Mouse (Mus musculus) ES-Bruce4 (cell line): ENCODE data around the gene Gm20683. TPM values are rescaled to one million over a fixed set of nuclear protein-coding genes. Genes with fewer than 3 reads are reported as not detected.

Experiments
- H3K27ac ChIP-seq: 2 replicates; pipeline ENCODE4 v1.5.1; 2012; ENCODE audit warnings: low read length, inconsistent platforms; ENCODE audit not compliant: insufficient read depth
- H3K27me3 ChIP-seq: 2 replicates; pipeline ENCODE4 v1.6.1; 2012; ENCODE audit warnings: mild to moderate bottlenecking, low read length, inconsistent platforms; ENCODE audit not compliant: control insufficient read depth, poor library complexity, insufficient read depth, severe bottlenecking
- H3K36me3 ChIP-seq: 2 replicates; pipeline ENCODE4 v1.6.1; 2012; ENCODE audit warnings: inconsistent platforms, mild to moderate bottlenecking, low read length, moderate library complexity; ENCODE audit not compliant: control insufficient read depth, poor library complexity, insufficient read depth, severe bottlenecking
- H3K4me1 ChIP-seq: one replicate; pipeline ENCODE4 v1.8.1; 2011; ENCODE audit warnings: low read length; ENCODE audit not compliant: control insufficient read depth, insufficient read depth
- H3K4me3 ChIP-seq: 2 replicates; pipeline ENCODE4 v1.5.1; 2011; ENCODE audit warnings: low read depth, mild to moderate bottlenecking, low read length
- H3K9ac ChIP-seq: 2 replicates; pipeline ENCODE4 v1.6.1; 2012; ENCODE audit warnings: low read depth, mild to moderate bottlenecking, inconsistent platforms; ENCODE audit not compliant: poor library complexity, severe bottlenecking
- H3K9me3 ChIP-seq: replicated peaks from 2 replicates; pipeline ENCODE4 v1.6.1; 2012; ENCODE audit warnings: mild to moderate bottlenecking, low read length, inconsistent platforms; ENCODE audit not compliant: control insufficient read depth, poor library complexity, insufficient read depth, severe bottlenecking
- CTCF ChIP-seq: IDR thresholded peaks from one replicate; pipeline ENCODE4 v1.8.1; 2011; ENCODE audit warnings: low read depth, low read length
- EP300 ChIP-seq: IDR thresholded peaks from 2 replicates; pipeline ENCODE4 v1.6.1; 2011; ENCODE audit warnings: low read depth, low read length; ENCODE audit not compliant: insufficient read depth
- POLR2A ChIP-seq: IDR thresholded peaks from one replicate; pipeline ENCODE4 v1.8.1; 2011; ENCODE audit warnings: low read length; ENCODE audit not compliant: insufficient read depth
- polyA plus RNA-seq: library from polyadenylated mRNA; stranded (reverse); fragments of >200 nt; gene quantifications from 2 replicates; pipeline ENCODE4 v1.2.4, GENCODE M21; 2011; ENCODE audit warnings: low read depth; ENCODE audit not compliant: missing spikeins, insufficient read depth, insufficient read length

Gene Gm20683
- polyA plus RNA-seq, 1 experiment, result 1.4 TPM

DNA sequence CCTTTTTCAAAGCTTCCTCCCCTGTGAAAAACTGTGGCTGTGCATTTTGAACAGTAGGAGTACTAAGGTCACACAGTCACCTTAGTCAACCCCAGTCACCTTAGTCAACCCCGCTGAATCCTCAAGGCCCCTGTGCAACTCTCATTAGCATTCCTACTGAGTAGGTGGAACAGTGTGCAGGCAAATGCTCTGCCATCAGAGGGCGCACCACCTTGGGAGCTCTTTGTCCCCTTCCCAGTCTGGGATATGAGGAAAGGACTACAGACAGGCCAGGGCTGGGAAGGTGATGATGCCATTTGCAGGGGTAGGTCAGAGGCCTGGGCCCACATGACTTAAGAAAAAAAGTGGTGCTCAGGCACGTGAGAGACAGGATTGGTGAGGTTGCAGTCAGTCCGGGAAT, 37.7 kb upstream of the Gm20683 start:
- no peak overlapping the region for H3K4me3 ChIP-seq
- TF ChIP-seq POLR2A (no peak), EP300 (no peak), CTCF (peak; percentile 92)
- H3K9me3 ChIP-seq, result no peaks in the 10 kb centered on the region
- H3K27ac ChIP-seq, result no peak overlapping the region
- H3K9ac ChIP-seq, result no peak overlapping the region
- H3K27me3 ChIP-seq, result no peaks in the 10 kb centered on the region
- H3K36me3 ChIP-seq, result 0 out of 2 replicates have a peak, but pooled peaks cover under 1% of the 10 kb centered on the region
- peaks cover 11% of the 10 kb centered on the region for H3K4me1 ChIP-seq

DNA sequence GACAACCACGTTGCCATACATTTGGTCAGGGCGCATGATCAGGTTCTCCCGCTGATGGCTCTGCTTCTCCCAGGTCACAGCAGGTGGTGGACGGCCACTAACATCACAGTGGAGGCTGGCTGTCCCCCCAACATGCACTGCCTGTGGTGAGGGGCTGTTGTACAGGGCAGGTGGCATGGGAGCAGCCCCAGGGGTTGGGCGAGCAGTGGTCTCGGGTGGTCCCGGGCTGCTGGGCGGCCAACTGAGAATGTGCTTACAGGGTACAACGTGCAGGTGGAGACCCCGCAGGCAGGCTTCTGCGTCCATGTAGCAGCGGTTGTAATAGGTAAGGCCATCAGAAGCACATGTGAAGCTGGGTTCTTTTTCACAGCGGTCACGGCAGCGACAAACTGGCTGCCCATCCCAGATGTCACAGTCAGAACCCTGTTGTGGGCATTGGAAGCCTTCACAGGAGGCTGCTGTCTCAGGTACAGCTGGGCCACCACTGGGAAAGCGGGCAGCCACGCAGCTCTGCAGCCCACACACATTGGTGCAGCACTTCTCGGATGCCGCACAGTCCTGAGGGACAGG, 37.1 kb upstream of the Gm20683 start:
- H3K36me3 ChIP-seq, result no peaks in the 10 kb centered on the region
- no peak for TF ChIP-seq POLR2A
- TF ChIP-seq EP300, result no peak
- TF ChIP-seq CTCF, result no peak
- no peak overlapping the region for H3K9ac ChIP-seq
- no peaks in the 10 kb centered on the region for H3K27me3 ChIP-seq
- peaks cover 11% of the 10 kb centered on the region for H3K4me1 ChIP-seq
- no peak overlapping the region for H3K27ac ChIP-seq
- H3K9me3 ChIP-seq, result no peaks in the 10 kb centered on the region
- H3K4me3 ChIP-seq, result no peak overlapping the region

DNA sequence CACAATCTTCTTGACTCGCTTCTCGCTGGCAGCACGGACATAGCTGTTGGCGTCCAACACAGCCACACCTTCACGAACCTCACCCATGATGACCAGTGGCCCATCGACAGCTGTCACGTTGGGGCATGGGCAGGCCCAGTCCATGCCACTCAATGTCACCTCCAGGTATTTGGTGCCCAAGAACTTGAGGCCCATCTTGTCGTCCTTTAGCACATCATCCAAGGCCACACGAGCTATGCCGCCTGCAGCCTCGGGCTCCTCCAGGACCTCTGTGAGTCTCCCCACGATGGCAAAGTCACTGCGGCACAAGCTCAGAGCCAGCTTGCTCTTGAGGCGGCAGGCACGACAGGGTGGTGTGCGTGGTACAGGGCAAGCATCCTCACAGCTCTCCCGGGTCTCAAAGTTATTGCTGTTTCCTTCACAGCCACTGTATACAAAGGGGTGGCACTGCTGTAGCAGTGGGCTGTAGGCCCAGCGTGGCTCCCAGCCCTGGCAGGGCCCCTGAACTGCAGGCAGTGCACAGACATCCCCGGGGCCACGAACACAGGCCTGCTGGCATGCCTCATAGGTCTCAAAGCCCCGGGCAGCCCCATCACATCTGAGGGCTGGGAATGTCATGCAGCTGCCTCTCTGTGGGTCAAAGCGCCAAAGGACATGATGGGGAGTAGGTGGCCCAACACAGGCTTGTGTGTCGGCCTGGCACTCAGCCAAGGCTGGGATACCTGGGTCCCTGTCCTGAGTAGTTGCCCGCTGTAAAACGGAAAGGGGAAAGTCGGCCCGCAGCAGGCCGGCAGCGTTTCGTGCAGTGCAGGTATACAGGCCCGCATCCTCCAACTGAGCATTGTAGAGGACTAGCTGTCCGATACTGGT, 36.4 kb upstream of the Gm20683 start:
- H3K4me1 ChIP-seq, result peaks cover 11% of the 10 kb centered on the region
- TF ChIP-seq CTCF (no peak), EP300 (no peak), POLR2A (no peak)
- H3K9me3 ChIP-seq, result no peaks in the 10 kb centered on the region
- H3K36me3 ChIP-seq, result no peaks in the 10 kb centered on the region
- no peaks in the 10 kb centered on the region for H3K27me3 ChIP-seq
- no peak overlapping the region for H3K27ac ChIP-seq
- H3K9ac ChIP-seq, result no peak overlapping the region
- no peak overlapping the region for H3K4me3 ChIP-seq

DNA sequence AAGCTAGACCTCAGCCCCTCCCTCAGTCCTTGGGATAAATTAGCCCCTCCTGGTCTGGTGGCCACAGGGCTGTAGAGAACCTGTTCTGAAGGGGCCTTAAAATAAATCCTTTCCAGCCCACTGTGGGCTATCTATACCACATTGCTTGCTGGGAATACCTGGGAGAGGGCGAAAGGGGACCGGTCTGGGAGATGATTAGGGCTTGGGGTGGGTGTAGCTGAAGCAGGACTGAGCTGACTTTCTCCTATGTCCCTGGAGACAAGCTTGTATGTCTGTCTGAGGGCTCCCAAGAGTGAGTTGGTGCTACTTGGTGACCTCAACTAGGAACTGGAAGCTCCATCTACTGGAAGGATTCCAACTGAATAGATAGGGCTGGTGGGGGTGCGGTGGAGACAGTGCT, 35.5 kb upstream of the Gm20683 start:
- Histone ChIP-seq H3K27me3 (no peaks in the 10 kb centered on the region), H3K9me3 (no peaks in the 10 kb centered on the region), H3K4me1 (peaks cover 11% of the 10 kb centered on the region), H3K9ac (no peak overlapping the region), H3K36me3 (no peaks in the 10 kb centered on the region), H3K27ac (no peak overlapping the region), H3K4me3 (no peak overlapping the region)
- TF ChIP-seq EP300, result no peak
- TF ChIP-seq CTCF, result no peak
- TF ChIP-seq POLR2A, result no peak

DNA sequence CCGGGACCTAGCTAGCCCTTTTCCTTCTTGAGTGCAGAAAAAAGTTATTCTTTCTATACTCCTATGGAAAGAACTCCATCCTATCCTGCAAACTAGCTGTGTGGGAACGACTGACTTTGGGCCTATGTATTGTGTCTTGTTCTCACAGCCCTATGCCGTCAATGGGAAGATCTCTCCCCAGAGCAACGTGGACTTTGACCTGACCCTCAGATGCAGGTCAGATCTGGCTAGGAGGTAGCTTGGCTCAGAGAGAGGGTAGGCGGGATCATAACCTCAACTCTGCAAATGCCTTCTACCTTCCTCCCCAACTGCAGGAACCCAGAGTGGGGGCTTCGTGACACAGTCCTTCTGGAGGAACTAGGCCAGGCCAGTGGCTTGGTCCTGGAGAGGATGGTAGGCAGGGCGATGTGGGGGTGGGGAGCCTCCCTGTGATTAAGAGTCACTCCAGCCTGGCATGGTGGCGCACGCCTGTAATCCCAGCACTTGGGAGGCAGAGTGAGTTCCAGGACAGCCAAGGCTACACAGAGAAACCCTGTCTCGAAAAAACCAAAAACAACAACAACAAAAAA, 34.9 kb upstream of the Gm20683 start:
- Histone ChIP-seq H3K27ac (no peak overlapping the region), H3K4me3 (peak overlapping the region; percentile 89), H3K9ac (peak overlapping the region; percentile 49; the same call in 1 of the 2 replicates), H3K27me3 (no peaks in the 10 kb centered on the region), H3K36me3 (no peaks in the 10 kb centered on the region), H3K4me1 (peaks cover 7% of the 10 kb centered on the region), H3K9me3 (no peaks in the 10 kb centered on the region)
- TF ChIP-seq EP300 (no peak), CTCF (no peak), POLR2A (no peak)
